Mouse (Mus musculus): ENCODE results near the gene Rassf7. TPM values are rescaled to one million over a fixed set of nuclear protein-coding genes. Genes with fewer than 3 reads are reported as not detected.

Rassf7 gene
- polyA plus RNA-seq, 1 experiment, result 7.3 TPM

DNA sequence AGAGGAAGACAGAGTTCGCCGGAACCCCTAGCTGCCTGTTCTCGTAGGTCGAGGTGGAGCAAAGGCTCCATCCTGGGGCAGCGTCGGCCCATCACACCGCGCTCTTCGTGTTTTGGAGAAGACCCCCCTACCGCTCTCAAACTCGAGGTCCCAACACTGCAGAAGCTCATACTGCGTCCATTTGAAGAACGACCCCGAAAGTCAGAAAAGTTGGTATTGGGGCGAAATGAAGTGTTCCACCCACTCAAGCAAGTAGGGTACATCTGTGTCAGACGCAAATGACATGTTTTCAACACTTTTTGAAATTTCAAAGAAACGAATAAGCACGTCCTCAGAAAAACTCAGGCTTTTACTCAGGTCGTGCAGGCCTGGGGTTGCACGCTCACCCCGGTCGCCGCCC, 21.3 kb upstream of the Rassf7 start:
- Histone ChIP-seq H3K4me1 (ENCODE audit: control insufficient read depth) (peaks cover 89% of the 10 kb centered on the region), H3K9me3 (ENCODE audit: control insufficient read depth, low read length) (no peaks in the 10 kb centered on the region), H3K27me3 (ENCODE audit: control insufficient read depth) (no peaks in the 10 kb centered on the region), H3K36me3 (ENCODE audit: control insufficient read depth) (peaks cover 59% of the 10 kb centered on the region), H3K4me3 (replicated peaks) (peak overlapping the region; percentile 78)
- TF ChIP-seq GATA1 (IDR thresholded peaks at IDR 0.05; ENCODE audit: low read length) (no peak), TAL1 (IDR thresholded peaks at IDR 0.05; ENCODE audit: low read length) (no peak)

- H3K4me3 ChIP-seq (replicated peaks), result peak overlapping the region; percentile 78
- TF ChIP-seq GATA1 (IDR thresholded peaks at IDR 0.05; ENCODE audit: low read length) (no peak), TAL1 (IDR thresholded peaks at IDR 0.05; ENCODE audit: low read length) (no peak)
- H3K9me3 ChIP-seq (ENCODE audit: control insufficient read depth, low read length), result no peaks in the 10 kb centered on the region
- no peaks in the 10 kb centered on the region for H3K27me3 ChIP-seq (ENCODE audit: control insufficient read depth)
- peaks cover 93% of the 10 kb centered on the region for H3K4me1 ChIP-seq (ENCODE audit: control insufficient read depth)
- peaks cover 59% of the 10 kb centered on the region for H3K36me3 ChIP-seq (ENCODE audit: control insufficient read depth)
These were observed 20.8 kb upstream of the Rassf7 start for GRCm38 (mm10) chr7:141194830-141195229.

DNA sequence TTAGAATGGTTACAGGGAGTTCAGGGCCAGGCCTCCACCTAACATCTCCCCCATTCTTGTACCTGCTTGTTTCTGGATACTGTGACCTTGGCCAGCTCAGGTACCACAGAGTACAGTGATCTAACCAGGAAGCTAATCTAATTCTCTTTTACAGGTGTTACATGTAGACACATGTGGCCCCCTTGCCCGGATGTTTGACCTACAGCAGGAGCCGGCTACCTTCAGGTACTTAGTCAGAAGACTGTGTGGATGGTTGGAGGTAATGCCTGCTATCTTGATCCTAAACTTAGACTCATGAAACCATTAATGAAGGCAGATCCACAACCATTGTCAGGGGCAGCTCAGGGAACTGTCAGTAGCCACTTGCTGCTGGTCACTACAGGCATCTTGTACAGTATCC, 19.9 kb upstream of the Rassf7 start:
- peaks cover 95% of the 10 kb centered on the region for H3K4me1 ChIP-seq (ENCODE audit: control insufficient read depth)

GRCm38 (mm10) chr7:141196619-141197282, 18.9 kb upstream of the Rassf7 start:
- Histone ChIP-seq H3K4me1 (ENCODE audit: control insufficient read depth) (peaks cover 91% of the 10 kb centered on the region), H3K9me3 (ENCODE audit: control insufficient read depth, low read length) (no peaks in the 10 kb centered on the region), H3K27me3 (ENCODE audit: control insufficient read depth) (no peaks in the 10 kb centered on the region), H3K4me3 (replicated peaks) (peak overlapping the region; percentile 53), H3K36me3 (ENCODE audit: control insufficient read depth) (peaks cover 57% of the 10 kb centered on the region)
- TF ChIP-seq GATA1 (IDR thresholded peaks at IDR 0.05; ENCODE audit: low read length) (peak; percentile 26; the same call in 1 of the 2 replicates), TAL1 (IDR thresholded peaks at IDR 0.05; ENCODE audit: low read length) (no peak)

More for the DNA sequence above, 19.9 kb upstream of the Rassf7 start:
- TF ChIP-seq GATA1 (IDR thresholded peaks at IDR 0.05; ENCODE audit: low read length), result no peak
- no peak for TF ChIP-seq TAL1 (IDR thresholded peaks at IDR 0.05; ENCODE audit: low read length)
- H3K4me3 ChIP-seq (replicated peaks), result peak overlapping the region; percentile 78
- no peaks in the 10 kb centered on the region for H3K27me3 ChIP-seq (ENCODE audit: control insufficient read depth)
- H3K36me3 ChIP-seq (ENCODE audit: control insufficient read depth), result peaks cover 59% of the 10 kb centered on the region
- H3K9me3 ChIP-seq (ENCODE audit: control insufficient read depth, low read length), result no peaks in the 10 kb centered on the region

DNA sequence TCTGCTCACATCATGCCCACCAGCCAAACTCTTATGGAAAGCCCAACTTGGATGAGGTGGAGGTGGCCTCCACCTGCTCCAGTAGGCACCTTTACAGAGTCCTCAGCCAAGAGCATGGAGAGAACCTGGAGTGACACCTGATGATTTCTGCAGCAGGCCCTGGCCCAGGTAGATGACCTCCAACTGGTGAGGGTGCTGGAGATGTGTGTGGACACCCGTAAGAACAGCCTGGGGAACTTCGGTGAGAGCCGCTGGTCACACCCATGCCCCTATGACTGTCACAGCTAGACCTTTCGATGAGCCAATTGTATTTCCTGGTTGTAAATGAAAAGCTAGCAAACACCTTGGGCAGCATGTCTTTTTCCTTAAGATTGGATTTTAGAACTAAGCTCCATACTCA, 17.5 kb upstream of the Rassf7 start:
- H3K9me3 ChIP-seq (ENCODE audit: control insufficient read depth, low read length), result no peaks in the 10 kb centered on the region
- no peak for TF ChIP-seq GATA1 (IDR thresholded peaks at IDR 0.05; ENCODE audit: low read length)
- no peak for TF ChIP-seq TAL1 (IDR thresholded peaks at IDR 0.05; ENCODE audit: low read length)
- H3K36me3 ChIP-seq (ENCODE audit: control insufficient read depth), result peaks cover 55% of the 10 kb centered on the region
- H3K27me3 ChIP-seq (ENCODE audit: control insufficient read depth), result no peaks in the 10 kb centered on the region
- H3K4me3 ChIP-seq (replicated peaks), result peak overlapping the region; percentile 53
- peaks cover 86% of the 10 kb centered on the region for H3K4me1 ChIP-seq (ENCODE audit: control insufficient read depth)

DNA sequence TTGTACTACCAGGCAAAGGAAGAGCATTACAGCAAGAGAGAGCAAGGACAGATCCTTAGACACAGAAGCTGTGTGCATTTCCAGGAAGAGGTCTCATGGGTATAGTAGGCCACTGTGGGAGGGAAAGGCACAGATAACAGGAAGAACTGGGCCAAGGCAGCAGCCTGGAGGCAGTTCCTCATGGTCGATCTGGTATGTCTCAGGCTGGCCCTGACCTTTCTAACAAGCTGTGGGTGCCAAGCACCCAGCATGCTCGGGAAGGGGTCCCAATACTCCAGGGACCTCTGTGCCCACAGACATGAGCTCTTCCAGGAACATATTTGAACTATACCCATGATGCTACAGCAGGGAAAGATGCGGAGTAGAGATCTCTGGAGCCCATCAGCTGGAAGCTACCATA, 11.1 kb upstream of the Rassf7 start:
- Histone ChIP-seq H3K27me3 (ENCODE audit: control insufficient read depth) (no peaks in the 10 kb centered on the region), H3K9me3 (ENCODE audit: control insufficient read depth, low read length) (no peaks in the 10 kb centered on the region), H3K36me3 (ENCODE audit: control insufficient read depth) (peaks cover 93% of the 10 kb centered on the region), H3K4me1 (ENCODE audit: control insufficient read depth) (peaks cover 90% of the 10 kb centered on the region), H3K4me3 (replicated peaks) (no peak overlapping the region)
- no peak for TF ChIP-seq TAL1 (IDR thresholded peaks at IDR 0.05; ENCODE audit: low read length)
- no peak for TF ChIP-seq GATA1 (IDR thresholded peaks at IDR 0.05; ENCODE audit: low read length)

DNA sequence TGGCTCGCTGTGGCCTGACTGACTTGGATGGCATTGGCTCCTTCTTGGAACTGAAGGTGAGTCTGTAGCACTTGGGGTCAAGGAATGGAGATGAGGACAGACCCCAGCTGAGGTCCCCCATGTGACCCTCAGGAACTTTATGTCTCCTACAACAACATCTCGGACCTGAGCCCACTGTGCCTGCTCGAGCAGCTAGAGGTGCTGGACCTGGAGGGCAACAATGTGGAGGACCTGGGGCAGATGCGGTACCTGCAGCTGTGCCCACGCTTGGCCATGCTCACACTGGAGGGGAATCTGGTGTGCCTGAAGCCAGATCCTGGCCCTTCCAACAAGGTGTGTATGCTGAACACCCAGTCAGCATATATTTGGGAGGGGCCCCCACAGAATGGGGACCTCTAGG, 10.2 kb upstream of the Rassf7 start:
- H3K4me1 ChIP-seq (ENCODE audit: control insufficient read depth), result peaks cover 90% of the 10 kb centered on the region

GRCm38 (mm10) chr7:141206182-141206937, 9.3 kb upstream of the Rassf7 start:
- Histone ChIP-seq H3K4me1 (ENCODE audit: control insufficient read depth) (peaks cover 91% of the 10 kb centered on the region), H3K27me3 (ENCODE audit: control insufficient read depth) (no peaks in the 10 kb centered on the region)

More for the DNA sequence above, 10.2 kb upstream of the Rassf7 start:
- Histone ChIP-seq H3K9me3 (ENCODE audit: control insufficient read depth, low read length) (no peaks in the 10 kb centered on the region), H3K36me3 (ENCODE audit: control insufficient read depth) (peaks cover 91% of the 10 kb centered on the region), H3K27me3 (ENCODE audit: control insufficient read depth) (no peaks in the 10 kb centered on the region), H3K4me3 (replicated peaks) (no peak overlapping the region)
- TF ChIP-seq TAL1 (IDR thresholded peaks at IDR 0.05; ENCODE audit: low read length) (no peak), GATA1 (IDR thresholded peaks at IDR 0.05; ENCODE audit: low read length) (no peak)

GRCm38 (mm10) chr7:141209526-141209925, 6.1 kb upstream of the Rassf7 start:
- H3K27me3 ChIP-seq (ENCODE audit: control insufficient read depth), result no peaks in the 10 kb centered on the region
- H3K4me3 ChIP-seq (replicated peaks), result peak overlapping the region; percentile 50
- H3K36me3 ChIP-seq (ENCODE audit: control insufficient read depth), result peaks cover 86% of the 10 kb centered on the region
- peaks cover 100% of the 10 kb centered on the region for H3K4me1 ChIP-seq (ENCODE audit: control insufficient read depth)
- no peaks in the 10 kb centered on the region for H3K9me3 ChIP-seq (ENCODE audit: control insufficient read depth, low read length)
- TF ChIP-seq GATA1 (IDR thresholded peaks at IDR 0.05; ENCODE audit: low read length) (peak; percentile 57), TAL1 (IDR thresholded peaks at IDR 0.05; ENCODE audit: low read length) (peak; percentile 52; the same call in 2 of the 3 replicates)

More at GRCm38 (mm10) chr7:141206182-141206937, 9.3 kb upstream of the Rassf7 start:
- no peak overlapping the region for H3K4me3 ChIP-seq (replicated peaks)
- H3K9me3 ChIP-seq (ENCODE audit: control insufficient read depth, low read length), result no peaks in the 10 kb centered on the region
- TF ChIP-seq GATA1 (IDR thresholded peaks at IDR 0.05; ENCODE audit: low read length), result no peak
- no peak for TF ChIP-seq TAL1 (IDR thresholded peaks at IDR 0.05; ENCODE audit: low read length)
- H3K36me3 ChIP-seq (ENCODE audit: control insufficient read depth), result peaks cover 91% of the 10 kb centered on the region

Measured in erythroblast, embryonic 14.5 days (primary cell).